Mouse (Mus musculus) CH12.LX (cell line): ENCODE results near the gene Prss29.

Experiments
- JUND ChIP-seq: conservative IDR thresholded peaks from 2 replicates; pipeline ENCODE4 v1.6.1; 2011; ENCODE audit warnings: low read depth, low read length, improper control_type of control experiment
- MAFK ChIP-seq: IDR thresholded peaks from 2 replicates; pipeline ENCODE4 v1.6.1; 2011; ENCODE audit warnings: low read length, improper control_type of control experiment; ENCODE audit not compliant: insufficient replicate concordance
- POLR2A ChIP-seq: IDR thresholded peaks from 2 replicates; pipeline ENCODE4 v1.6.1; 2011; ENCODE audit warnings: low read depth, mild to moderate bottlenecking, improper control_type of control experiment, low read length
- TCF12 ChIP-seq: IDR thresholded peaks from 2 replicates; pipeline ENCODE4 v1.6.1; 2014; ENCODE audit warnings: low read depth, mild to moderate bottlenecking, inconsistent platforms, low read length, improper control_type of control experiment
- ZKSCAN1 ChIP-seq: IDR thresholded peaks from 2 replicates; pipeline ENCODE4 v1.6.1; 2012; ENCODE audit warnings: low read depth, inconsistent platforms, low read length, improper control_type of control experiment, borderline replicate concordance
- ZNF384 ChIP-seq: IDR thresholded peaks from 2 replicates; pipeline ENCODE4 v1.6.1; 2012; ENCODE audit warnings: low read depth, low read length, improper control_type of control experiment, inconsistent platforms

DNA sequence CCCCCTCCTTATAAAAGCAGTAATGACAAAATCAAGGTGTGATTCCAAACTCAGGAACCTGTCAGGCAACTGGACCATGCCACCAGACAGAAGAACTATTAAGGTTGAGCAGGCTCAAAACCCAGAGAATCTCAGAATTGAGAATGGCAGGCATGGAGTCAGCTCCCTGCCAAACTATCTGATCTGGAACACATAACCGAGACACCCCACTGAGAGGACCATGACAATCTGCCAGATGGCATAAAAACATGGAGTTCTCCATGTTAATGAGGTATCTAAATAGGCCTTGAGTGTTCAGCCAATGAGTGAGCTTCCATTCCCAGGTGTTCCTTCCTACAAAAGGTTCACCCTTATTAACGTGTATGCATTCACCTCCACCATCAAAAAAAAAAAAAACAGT, 42.8 kb downstream of the Prss29 start:
- no peak for TF ChIP-seq ZKSCAN1
- no peak for TF ChIP-seq JUND
- TF ChIP-seq TCF12: no peak
- TF ChIP-seq MAFK: no peak
- no peak for TF ChIP-seq ZNF384
- no peak for TF ChIP-seq POLR2A
